Mouse (Mus musculus) stomach, postnatal 0 days (tissue): ENCODE results near the gene Rhd.

Experiments
- CTCF ChIP-seq: IDR thresholded peaks from 2 replicates; pipeline ENCODE4 v1.5.1; 2016; ENCODE audit warnings: antibody characterized with exemption, low read depth, mild to moderate bottlenecking, moderate library complexity
- EP300 ChIP-seq: optimal IDR thresholded peaks from 2 replicates; pipeline ENCODE3; 2016; ENCODE audit warnings: antibody characterized with exemption

DNA sequence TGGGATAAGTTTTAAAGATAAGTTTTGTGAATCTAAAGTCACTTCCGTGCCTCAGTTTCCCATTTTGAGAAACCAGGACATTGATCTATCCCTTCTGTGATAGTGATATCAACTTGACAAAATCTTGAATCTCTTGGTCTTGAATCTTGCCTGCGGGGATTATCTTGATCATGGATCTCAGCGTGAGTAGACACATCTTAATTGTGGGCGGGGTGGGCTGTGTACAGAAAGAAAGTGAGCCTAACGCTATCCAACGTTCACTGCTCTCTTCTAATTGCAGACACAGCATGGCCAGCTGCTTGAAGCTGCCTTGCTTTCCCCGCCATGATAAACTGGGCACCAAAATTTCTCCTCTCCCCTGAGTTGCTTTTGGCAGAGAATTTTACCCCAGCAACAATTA is 1.3 kb upstream of the Rhd start:
- TF ChIP-seq CTCF (no peak), EP300 (no peak)
